Mouse (Mus musculus) neural tube, embryonic 10.5 days (tissue): ENCODE results near the gene Tff2.
A peak's percentile ranks its signal among the peaks of the same experiment; 100 is the strongest.

Experiments
- DNase-seq: peaks from one replicate; pipeline ENCODE4 v3.0.0-alpha.2; 2017; ENCODE audit warnings: low spot score; ENCODE audit errors: extremely low spot score

Gene Tff2

DNA sequence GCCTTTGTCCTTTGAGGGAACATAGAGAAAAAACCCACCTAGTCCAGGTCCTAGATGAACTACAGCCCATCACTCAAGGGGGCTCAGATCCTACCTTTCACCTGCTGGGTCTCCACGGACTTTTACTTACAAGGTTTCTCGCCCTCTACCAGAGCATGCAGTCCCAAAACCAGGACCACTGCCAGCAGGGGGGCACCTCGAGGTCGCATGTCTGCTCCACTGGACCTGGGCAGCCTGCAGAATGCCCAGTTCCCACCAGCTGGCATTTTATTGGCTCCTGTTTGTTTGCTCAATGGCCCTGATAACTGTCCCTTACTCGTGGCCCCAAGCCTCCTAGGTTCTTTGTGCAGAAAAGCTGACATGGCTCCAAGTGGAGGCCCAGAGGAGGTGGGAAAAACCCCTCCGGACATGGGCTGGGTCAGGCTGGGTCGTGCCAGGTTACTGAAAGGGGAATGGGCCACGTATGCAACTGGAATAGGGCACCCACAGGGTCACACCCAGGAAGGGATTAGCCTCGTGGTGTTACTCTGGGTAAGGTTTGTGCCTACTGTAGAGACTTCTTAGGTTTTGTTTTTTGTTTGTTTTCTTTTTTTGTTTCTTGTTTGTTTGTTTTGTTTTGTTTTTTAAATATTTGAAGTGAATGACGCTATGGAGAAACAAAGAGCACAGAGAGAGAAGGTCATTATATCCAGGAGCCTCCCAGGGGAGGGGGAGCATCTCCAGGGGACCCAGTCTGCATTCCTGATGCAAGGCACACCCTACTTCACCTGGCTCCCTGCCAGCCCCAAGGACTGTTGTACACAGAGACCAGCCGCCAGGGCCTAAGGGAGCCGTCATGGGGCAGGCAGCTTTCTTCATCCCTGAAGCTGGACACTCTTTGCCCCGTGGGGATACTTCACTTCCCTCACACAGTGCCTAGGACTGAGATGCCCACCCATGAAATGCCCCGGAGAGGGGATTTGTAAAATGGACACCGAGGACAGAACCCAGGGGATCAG, at the start of gene Tff2:
Gene Tff2, minus strand, starts transcription at position 243 of the 998 bp plus-strand sequence.
- no peak for DNase-seq

DNA sequence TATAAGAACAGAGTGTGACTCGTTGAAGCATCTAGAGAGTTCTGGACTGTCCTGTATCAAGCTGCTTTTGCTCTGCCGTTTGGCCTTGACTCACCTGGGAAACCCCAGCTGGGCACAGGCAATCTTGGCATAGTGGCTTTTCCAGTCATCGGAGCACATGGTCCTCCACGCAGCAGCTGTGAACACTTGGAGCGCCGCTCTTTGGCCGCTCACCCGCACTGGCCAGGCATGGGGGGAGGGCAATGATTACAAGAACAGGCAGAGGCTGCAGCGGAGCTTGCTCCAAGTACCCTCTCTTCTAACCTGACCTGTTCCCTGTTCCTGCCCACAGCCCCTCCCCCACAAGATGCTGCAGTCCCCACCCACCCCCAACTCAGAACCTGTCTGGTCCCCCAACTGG, 49.3 kb upstream of the Tff2 start:
- DNase-seq, result no peak

DNA sequence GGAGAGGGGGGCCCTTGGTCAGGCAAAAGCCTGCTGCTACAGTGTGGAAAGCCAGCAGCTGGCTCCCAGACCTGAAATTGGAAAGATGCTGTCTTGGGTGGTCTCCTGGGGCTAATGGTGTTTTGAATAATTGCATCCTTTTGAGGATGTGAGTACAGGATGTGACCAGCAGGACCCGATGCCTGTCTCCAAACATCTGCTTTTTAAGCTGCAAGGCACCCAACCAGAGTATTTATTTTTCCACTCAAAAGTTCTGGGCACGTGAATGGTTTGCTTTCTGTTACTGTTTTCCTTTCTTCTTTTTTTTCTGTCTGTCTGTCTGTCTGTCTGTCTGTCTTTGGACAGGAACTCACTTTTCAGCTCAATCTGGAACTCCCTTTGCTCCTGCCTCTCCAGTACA, 48.6 kb upstream of the Tff2 start:
- peak; percentile 21 for DNase-seq

DNA sequence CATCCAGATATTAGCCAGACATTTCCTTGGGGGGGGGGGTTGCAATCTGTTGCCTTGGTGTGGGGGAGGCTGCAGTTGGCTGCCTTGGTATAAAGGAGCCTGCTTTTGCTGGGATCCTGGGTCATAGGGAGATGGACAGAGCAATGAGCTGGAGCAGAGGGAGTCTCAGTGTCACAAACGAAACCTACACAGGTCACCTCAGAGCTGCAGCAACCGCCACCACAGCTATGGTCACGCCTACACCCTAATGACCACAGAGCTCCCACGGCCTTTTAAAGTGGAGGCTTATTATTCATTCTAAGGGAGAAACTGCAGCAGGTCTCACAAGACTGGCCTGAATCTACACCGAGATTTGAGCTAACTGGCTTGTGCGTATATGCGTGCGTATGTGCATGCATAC, 47.7 kb upstream of the Tff2 start:
- DNase-seq, result no peak

DNA sequence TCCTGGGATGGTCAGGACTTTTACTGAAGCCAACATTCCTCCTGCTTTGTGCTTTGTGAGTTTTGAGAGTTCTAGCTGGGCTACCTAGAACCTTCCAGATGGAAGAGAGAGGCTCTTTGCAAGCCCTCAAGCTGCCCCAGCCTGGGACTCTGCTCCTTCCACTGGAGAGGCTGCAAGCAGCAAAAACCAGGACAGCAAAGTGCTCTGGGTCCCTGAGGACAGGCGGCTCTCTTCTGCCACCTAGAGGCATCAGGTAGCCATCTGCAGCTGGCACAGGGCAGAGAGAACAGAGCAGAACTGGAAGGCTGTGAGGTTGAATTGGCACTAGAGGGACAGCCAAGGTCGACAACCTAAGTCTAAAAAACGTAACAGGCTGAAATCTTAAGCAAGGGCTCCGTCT, 43.3 kb upstream of the Tff2 start:
- peak; percentile 42 for DNase-seq

DNA sequence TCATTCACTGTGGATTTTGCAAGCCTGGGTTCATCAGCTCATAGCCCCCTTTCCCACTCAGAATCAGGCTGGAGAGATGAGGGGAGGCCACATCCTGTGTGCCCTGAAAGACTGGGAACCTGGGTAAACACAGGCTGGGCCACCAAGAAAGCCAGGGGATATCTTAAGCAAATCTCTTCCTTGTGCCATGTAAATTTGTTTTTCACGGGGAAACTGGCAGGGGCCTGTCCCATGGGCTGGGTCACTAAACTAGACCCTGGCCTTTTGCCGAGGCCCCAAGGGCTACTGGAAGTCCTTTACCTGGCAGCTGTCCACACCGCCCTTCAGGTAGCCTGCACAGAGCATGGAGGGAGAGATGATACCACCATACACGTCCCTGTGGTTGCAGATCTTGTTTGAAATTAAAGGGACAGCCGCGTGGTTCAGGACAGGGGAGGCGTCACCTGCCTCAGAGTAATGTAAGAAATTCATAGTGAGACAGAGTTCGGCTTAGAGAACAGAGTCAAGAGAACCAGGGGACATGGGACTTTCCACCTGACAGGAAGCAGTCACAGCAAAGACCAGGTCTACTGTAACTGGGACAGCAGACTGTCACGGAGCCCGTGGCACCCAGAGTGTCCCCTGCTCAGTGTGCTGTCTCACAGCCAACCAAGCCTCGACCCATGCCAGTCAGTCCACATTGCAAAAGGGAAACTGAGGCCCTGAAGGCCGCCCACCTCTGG, 40.3 kb upstream of the Tff2 start:
- DNase-seq, result no peak

DNA sequence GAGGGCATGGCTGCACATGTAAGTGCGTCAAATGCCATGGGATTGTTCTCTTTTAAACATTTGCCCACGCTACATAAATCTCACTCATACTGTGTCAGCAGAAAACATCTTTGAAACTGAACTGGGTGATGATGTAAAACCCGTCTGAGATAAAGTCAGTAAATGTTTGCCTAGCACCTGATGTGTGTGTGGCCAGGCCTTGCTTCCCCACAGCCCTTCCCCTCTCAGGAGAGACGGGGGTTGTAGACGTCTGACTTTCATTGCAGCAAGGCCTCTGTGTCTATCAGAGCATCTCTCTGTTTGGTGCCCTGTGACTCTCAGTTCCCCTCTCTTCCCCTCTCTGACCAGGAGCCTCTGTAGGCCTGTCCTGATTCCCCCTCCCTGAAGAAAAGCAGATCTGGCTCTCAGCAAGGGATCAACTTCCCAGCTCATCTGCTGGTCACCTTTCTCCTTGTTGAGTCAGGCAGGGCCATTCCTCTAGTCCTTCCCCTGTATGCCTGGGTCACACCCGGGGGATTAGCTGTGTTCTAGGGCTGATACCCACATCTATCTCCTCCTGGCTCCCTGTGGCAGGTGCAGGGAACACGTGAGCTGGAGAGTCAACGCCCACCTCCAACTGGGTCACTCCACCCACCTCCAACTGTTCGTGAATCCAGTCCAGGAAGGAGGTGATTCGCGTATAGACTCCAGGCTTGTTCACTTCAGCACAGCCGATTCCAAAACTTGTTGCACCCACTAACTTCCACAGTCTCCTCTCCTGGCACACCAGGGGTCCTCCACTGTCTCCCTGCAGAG, 39.3 kb upstream of the Tff2 start:
- DNase-seq, result no peak

DNA sequence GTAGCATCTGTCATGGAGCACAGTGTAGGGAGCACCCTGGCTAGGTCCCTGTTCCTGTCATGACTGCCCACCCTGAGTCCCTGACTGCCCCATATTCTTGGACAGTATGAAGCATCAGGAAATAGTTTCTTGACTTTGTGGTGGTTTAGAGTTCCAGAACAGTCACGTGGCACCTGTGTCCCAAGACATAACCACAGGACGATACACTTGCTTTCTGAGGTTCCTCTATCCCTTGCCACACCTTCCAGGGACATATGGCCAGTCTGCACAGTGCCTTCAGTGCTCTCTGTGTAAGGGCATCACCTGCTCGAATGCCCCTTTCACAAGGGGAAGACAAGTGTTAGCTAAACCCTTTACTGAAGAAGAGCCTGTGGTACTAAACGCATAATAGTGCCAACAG, 37.4 kb upstream of the Tff2 start:
- DNase-seq, result no peak

DNA sequence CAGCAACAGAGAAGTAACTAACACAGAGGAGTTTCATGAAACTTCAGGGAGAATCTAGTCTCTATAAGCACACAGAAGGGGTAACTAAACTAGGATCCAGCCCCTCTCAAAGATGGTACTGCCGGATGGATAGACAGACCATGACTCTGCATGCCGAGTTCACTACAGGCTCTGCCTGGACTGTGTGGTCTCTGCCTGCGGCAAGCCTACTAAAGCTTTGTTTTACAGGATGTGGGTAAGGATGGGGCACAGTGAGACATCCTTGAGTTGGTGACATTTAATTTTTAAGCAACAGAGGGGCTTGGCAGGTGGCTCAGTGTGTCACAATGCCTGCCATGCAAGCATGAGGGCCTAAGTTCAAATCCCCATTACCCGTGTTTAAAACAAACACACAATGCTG, 32.2 kb upstream of the Tff2 start:
- no peak for DNase-seq

DNA sequence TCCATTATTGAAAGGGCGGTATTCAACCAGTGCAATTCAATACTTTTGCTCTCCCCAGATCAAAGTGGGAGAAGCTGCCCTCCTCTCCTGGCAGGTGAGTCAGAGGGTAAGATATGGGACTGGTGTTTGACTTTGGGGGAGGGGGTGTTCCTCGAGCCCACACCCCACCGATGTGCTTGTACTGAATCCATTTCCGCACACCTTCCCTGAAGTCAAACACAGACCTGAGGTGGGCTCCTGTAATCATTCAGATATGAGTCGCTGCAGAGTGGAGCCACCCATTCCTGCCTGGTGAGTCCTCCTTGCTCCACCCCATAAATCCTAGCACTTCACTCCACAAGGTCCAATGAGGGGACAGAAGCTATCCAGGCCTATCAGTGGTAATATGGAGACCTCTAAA, 25.7 kb upstream of the Tff2 start:
- DNase-seq, result no peak

DNA sequence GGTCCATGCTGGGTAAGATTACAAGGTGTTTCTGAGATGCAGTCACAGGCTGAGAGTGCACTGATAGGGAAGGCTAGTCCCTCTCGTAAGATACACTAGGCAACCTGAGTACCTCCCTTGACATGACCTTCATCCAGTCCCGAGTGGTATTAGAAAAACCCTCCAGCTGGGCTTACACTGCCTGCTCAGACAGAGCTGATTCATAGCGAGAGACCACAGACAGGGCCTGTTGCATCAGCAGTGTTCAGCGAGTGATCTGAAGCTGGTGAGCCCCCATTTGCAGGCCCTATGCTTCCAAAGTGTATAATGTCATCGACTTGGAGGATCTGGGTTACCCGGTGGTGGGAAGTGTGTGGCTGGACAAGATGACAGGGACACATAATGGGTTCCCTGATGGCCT, 21.0 kb upstream of the Tff2 start, which contains the start of gene Tff1:
Gene Tff1, minus strand, starts transcription at position 151 of the 400 bp plus-strand sequence.
- DNase-seq, result no peak

DNA sequence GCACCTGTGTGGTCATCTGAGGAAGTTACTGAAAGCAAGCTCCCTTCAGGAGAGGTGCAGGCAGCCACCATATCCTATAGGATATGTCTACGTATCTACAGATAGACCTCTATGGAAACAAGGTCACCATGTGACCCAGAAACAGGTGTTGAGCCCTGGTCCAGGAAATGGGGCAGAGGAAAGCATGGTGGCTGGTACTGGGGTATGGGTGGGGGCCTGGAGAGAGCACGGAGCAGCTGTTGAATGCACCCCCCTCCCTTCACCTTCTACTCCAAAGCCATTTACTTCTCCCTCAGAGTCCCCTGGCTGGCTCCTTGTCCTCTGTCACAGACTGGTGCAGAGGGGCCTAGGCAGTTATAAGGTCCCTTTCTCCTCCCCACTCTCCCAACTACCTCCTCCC, 19.7 kb upstream of the Tff2 start:
- no peak for DNase-seq

DNA sequence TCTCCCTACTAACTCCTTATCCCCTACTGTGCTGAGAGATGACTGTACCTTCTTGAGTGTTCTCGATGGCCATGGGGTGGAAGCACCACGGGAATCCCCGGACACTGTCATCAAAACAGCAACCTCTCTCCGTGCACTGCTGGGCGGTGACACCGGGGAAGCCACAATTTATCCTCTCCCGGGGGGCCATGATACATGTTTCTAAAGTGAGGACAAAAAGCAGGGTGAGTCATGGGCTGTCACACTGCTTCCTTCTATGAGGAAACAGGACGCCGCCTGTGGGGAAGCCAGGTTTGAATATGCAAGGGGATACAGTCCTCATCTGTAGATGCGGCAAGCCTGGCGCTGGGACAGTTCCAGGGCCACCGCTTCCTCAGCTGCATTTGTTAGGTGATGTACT, 18.5 kb upstream of the Tff2 start:
- DNase-seq, result no peak

DNA sequence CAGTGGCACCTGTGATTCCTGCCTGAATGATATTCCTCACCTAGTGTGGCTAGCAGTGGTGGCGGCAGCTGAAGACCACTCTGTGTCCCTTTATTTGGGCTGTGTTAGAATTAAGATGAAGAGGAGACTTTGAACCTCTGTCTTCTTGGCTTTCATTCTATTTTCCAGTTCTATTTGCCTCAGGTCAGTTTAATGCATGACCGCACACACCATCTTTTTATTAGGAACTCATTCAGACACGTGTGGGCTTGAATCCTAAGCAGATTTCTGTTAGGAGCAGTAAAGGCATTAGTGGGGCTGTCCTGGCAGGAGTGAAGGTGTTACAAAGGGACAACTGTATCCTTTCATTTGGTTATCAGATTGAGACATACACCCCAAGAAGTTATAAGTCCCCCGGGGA, 16.2 kb upstream of the Tff2 start:
- DNase-seq, result no peak

DNA sequence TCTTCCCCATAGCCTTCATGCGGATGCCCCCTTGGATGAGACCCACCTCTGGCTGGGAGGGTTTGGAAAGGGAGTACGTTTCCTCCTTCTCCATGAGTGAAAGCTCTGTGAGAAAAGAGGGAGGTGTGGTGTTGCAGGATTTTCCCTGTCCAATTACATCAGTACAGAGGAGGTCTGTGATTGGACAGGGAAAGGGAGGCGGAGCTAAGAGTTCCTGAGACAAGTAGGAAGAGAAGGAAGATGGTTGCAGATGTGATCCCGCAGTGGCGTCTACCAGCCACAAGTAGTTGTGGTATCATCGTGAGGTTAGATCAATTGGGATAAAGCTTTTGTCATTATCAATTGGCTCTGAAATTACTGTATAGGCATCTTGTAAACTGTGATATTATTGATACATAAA, 13.8 kb upstream of the Tff2 start:
- DNase-seq, result no peak

DNA sequence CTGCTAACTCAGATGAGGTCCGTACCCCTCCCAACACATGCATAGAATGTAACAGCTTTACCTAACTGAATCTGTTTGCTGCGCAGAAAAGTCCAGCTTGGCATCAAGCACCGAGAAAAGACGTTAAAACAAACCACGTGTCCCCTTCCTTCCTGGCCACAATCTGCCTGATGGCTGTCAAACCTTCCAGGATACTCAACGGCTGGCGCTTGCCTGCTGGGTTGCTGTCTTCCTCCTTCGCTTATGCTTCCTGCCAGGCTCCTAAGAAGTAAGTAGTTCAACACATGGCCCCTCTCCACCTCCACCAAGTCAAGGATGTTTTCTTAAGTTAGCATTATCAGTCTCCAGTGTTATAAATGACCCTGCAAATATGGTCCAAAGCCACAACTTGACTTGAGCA, 9.7 kb upstream of the Tff2 start:
- DNase-seq, result no peak

DNA sequence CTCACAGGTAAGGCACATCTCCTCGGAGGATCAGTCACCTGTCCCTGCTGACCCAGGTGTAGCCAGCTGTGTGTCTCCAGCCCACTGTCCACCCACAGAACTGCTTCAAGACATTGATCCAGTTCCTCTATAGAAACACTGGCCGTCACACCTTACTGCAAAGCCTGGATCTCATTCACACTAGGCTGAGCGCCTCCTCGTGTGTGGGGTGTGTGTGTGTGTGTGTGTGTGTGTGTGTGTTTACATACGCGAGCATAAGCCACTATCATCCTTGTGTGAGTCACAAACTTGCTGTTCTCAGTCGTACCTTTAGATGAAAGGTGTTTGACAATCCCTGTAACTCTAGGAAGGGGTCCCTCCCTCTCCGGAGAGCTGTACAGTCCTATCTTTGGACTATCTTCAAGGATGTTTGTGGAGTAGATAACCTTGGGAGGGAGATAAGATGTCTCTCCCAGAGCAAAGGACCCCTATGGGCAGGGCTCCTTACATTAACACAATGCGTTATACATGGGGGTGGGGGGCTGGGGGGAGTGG, 9.0 kb upstream of the Tff2 start:
- DNase-seq, result no peak

DNA sequence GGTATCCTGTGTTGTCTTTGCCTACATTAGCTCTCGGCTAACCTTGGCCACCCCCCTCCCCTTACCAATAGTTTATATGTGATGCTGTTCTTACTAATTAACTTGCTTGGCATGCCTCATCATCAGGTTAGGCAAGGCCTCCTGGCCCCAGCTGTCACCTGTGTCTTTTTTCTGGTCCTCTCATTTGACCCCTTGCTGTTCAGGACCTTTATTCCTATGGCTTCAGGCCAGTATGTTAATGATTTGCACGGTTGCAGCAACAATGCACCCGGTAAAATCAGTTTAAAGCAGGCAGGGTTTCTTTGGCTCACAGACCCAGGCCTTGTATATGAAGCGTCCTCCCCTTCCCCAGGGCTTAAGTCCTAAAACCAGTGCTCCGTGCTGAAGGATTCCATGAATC, 8.4 kb upstream of the Tff2 start:
- no peak for DNase-seq

DNA sequence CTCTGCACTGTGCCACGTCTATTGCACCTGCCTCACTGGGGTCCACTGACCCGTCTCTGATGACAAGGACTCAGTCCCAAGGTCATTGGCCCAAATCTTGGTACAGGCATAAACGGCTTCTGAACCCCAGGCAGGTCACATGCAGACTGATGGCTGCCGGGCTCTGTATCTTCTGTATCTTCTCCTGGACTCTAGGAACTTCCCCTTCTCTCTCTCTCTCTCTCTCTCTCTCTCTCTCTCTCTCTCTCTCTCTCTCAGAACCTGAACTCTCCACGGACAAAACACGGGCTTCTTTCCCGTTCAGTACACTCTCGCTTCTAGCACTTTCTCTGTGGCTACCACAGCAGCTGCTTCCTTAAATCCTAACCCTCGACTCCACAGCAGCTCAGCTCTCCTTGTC, 1.9 kb upstream of the Tff2 start:
- no peak for DNase-seq

DNA sequence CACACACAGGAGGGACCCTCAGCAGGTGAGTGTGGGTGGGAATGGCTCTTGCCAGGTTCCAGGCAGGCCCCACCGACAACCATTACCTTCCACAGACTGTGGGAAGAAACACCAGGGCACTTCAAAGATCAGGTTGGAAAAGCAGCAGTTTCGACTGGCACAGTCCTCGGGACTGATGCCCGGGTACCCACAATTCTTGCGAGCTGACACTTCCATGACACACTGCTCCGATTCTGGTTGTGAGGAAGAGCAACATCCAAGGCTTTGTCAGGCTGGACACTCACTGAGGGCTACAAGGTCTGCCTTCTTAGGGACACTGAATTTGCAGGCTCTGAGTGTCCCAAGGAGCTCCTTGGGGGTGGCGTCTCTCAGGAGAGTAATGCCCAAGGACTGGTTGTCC, 2.0 kb downstream of the Tff2 start:
- no peak for DNase-seq

DNA sequence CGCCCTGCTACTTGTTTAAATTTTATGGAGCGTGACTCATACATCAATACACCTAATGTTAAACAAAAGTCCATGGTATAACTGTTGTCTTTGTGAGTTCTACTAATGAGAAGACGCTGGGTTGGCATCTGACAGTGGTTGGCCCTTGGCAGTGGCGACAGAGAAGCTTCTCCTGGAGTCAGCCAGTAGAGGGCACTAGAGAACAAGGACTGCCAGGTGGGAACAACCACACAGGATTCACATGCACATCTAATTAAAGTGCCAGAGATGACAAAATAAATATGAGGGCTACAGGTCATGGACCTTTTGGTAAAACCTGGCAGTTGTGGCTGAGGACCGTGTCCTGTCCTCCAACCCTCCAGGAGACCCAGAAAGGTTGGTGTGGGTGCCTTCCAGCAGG, 5.7 kb downstream of the Tff2 start:
- DNase-seq, result peak; percentile 62

DNA sequence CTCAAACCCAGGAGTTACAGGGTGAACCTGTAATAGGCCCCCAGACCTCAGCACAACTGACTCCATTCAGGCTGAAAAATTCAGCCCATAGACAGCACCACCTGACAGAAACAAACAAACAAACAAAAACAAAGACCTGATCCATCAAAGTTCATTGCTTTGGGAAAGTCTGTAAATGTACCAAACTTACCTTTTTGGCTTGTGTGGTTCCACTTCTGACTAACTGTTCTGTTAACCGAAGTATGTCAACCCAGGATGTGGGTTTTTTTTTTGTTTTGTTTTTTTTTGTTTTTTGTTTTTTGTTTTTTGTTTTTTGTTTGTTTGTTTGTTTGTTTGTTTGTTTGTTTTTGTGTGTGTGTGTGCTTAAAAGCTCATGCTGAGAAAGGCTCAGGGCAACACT, 7.3 kb downstream of the Tff2 start:
- no peak for DNase-seq
